Mouse (Mus musculus): ENCODE results near the gene Prss22.

The Prss22 gene

DNA sequence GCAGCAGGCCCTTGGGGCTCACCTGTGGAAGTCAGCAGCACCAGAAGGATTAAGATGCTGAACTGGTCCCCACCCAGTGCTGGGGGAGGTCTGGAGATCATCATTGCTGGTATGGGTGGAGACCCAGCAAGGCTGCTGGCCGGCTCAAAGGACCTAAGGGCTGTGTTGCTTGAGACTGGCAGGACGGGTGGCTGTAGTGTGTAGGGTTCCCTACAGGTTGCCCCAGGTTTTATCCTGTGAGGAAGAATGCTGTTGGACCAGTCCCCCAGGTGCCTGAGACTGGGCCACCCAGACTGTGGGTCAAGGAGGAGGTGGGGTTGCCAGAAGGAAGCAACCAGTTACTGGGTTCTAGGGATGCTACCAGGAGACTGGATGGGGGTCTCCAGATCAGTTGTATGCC lies at the start of gene Prss22:
Gene Prss22 (minus strand): TSS at position 200 of the 400 bp plus-strand sequence.
- DNase-seq: no peak

DNA sequence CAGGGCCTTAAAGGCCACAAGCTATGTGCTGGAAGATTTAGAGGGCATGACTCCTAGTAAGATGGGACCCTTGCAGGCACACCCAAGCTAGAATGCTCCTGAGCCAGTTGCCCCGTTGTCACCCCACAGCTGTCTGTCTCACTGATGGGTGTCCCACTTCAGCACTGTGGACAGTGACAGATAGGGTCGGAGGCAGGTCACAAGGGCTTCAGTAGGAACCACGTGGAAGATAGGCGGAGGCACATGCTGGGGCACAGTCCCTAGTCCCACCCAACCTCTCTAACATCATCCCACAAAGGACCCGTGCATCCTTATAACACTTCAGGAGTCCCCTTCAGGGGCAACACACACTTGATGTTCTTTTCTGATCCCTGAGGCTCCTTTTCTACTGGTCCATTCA lies 48.1 kb upstream of the Prss22 start:
- DNase-seq: no peak

DNA sequence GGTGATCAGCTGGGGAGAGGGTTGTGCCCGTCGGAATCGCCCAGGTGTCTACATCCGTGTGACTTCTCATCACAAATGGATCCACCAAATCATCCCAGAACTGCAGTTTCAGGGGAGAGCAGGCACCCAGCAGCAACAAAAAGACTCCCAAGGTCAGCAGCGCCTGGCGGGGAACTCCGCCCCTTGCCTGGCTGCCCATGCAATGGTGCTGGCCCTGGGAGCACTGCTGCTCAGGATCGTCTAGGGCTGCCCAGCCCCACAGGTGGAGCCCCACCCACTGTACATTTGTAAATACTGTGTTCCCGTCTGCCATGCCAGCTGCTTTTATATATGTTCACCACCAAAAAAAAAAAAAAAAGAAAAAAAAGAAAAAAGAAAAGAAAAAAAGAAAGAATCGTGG lies 47.7 kb upstream of the Prss22 start:
- DNase-seq: no peak

DNA sequence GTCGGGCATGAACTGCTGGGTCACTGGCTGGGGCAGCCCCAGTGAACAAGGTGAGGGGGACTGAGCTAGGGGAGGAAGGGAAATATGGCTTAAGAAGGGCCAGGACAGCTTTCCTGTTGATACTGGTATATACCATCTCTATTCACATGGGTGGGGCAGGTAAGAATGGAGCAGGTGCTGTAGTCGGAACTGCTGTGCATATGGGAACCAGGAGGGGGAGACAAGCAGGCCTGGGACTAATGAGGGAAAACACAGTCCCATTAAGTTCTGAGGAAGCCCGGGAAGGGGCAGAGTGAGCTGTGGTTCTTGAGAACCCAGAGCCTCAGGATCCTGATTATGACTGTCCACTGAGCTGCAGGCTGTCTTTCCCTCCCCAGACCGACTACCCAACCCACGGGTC lies 46.6 kb upstream of the Prss22 start:
- no peak for DNase-seq

DNA sequence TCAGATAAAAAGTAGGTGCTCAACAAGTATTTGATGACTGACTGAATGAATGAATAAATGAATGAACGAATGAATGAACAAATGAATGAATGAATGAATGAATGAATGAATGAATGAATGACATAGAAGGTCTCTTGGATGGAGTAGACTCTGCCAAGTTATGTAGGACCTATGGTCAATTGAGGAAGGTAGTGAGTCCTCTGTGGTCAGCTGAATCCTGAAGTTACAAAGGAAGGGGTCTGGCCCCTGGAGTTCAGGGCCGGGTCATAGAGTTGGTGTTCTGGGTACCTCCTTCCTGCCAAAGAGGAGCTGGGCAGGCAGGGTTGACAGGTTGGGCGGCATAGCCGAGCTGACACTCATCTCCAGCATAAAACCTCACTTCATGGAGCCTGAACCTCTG lies 39.9 kb upstream of the Prss22 start, which contains the start of gene Prss27:
Gene Prss27 (plus strand): TSS at position 301 of the 400 bp plus-strand sequence.
- DNase-seq: no peak

DNA sequence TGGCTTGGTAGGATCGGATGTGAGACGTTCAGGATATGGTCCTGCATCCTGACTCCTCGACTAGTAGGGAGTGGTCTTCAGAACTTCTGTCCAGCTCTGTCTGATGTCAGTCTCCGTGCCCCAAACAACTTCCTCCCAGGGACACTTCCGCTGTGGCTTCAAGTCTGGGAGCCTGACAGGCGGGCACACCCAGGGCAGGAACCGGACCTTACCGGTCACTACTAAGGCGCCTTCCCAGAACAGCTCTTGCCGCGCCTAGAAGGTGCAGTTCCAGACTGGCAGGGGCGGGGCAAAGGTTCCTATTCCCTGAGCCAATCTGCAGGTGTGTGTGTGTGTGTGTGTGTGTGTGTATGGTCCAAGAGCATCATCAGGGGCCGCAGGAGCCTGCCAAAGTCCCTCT lies 39.5 kb upstream of the Prss22 start:
- no peak for DNase-seq

DNA sequence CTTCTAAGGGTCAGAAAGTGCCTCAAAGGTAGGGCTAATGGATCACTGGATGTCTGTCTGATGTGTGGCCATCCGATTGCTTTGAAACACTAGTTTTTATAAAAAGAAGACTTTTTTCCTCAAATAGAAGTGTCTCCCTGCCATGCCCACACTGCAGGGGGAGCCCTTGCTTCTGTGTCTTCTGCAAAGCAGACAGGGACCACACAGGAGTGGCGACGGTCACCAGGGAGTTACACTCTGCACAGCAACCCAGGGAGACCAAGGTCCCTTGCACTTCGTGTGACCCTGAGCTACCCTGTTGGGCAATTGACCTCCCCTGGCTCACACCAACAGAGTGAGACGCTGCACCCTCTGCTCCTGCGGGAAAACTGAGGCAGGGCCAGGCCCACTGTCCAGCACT lies 39.1 kb upstream of the Prss22 start:
- DNase-seq: no peak

DNA sequence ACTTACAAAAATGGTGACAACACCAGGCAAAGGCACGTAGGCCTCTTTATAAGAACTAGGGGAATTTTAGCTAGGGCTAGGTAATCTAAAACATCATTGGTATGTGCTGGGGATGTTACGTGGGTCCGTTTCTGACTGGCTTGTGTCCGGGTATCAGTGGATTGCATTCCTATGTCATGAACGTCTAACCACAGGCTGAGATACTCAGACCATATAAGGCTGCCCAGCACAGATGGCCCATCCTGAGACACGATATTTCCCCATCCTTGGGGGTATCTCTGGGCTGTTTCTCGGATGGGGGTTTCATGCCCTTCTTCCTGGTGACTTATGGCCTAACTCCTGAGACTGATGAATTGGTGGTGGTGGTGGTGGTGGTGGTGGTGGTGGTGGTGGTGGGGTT lies 37.2 kb upstream of the Prss22 start:
- DNase-seq: no peak

DNA sequence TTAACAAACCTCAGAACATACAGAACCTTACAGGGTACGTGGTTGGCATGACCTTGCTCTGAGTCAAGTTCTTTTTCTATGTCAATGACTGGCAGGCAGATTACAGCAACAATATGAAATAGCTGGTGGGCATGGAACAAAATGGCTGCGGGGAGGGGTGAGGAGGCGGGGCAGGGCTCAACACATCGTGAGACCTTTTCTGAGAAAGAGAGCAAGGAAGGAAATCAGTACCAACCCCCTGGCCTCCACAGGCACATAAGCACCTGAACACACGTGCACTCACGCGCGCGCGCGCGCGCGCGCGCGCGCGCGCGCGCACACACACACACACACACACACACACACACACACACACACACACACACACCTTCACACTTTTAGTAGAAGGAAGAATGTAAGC lies 32.7 kb upstream of the Prss22 start:
- no peak for DNase-seq

DNA sequence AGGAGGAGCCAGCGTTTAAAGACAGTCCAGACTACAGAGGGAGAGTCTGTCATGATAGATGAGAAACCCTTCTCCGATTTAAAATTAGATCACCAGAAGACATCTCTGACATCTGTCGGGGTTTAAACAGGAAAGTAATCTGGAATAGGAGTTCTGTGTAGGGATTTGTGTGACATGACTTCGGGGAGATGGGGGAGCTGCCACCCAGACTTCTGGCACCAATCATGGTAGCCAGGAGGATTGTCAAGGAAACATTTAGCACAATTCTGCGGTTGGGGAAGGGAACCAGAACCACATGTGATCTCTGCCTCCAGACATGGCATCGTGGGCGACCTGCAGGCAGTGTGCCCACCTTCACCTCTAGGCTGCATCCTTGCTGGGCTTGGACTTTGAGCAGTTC lies 31.6 kb upstream of the Prss22 start:
- DNase-seq: no peak

DNA sequence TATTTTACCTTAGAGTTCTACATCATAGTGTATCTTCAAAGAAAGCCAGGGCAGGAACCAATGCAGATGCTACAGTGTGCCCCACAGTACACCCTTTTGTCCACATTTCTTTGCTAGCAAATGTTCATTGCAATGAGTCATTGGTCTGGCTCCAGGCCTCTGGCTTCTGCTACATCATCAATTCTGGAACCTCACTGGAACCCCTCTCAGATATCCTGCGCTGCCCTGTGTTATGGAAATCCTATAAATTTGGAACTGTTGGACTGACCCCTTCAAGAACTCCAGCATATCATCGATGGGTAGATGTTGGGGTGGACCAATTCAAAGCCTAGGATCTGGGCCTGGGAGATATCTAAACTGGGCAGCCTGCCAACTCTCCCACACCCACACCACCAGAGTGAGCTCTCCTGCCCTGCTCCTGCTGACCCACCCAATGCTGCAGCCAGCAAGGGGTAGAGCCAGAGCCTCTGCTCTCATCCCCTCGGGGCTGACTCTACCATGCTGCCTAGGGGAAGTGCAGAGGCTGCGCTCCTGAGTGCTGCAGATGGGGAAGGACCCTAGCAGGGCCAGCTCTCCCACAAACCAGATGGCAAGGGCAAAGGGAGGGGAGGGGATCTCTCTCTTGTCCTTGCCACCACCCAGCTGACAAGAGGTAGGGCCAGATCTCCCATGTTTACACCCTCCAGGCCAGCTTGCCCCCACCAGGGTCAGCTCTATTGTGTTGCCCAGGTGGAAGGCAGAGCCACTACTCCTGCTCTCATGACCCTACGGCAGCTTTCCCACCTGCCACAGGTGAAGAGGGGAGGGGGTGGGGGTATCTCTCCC lies 23.7 kb upstream of the Prss22 start:
- DNase-seq: no peak

DNA sequence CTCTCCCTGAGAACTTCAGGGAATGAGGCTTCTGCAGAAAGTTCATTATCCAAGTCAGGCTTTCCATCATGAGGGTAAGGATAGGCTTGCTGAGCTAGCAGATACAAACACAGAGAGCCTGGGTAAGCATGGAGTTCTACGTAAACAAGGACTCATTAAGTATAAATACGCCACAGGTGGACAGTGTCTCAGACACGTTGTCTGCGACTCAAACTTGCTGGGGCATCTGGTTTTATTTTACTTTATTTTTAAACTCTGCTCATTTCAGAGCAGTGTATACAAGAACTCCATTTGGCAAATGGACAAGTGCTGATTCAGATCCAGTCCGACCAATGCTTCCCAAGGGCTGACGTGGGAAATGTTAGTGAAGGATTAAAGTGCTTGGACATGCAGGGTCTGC lies 22.8 kb upstream of the Prss22 start:
- no peak for DNase-seq

DNA sequence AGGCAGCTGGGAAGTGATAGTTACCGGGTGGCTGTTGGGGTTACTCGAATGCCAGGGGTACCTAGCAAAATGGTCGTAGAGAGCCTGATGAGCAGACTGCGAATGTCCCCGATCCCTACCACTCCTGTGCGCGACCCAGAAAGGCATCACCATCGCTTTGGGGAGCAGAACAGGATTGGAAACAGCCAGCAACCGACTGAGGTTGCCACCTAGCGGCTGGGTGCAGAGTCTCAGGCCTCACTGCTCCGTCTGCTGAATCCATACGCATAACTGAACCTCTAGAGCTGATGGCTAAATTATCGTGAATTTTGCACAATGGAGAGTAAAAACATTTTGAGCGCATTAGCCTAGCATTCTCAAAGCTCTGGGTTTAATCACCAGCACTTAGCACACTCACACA lies 17.8 kb upstream of the Prss22 start:
- no peak for DNase-seq

DNA sequence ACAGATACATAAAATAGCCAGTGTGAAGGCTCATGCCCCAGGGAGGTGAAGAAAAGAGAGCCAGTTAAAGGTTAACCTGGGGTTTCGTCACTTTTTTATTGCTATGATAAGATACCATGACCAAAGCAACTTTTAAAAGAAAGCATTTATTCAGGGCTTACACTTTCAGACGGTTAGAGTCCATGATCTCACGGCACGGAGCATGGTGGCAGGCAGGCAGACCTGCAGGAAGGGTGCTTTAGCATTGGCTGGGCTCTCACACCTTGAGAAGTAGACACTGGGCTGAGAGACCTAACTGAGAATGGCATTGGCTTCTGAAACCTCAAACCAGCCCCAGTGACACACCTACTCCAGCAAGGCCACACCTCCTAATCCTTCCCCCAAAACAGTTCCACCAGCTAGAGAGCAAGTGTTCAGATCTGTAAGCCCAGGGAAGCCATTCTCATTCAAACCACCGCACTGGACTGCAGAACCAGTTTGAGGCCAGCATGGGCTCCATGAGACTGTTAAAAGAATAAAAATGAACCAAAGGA lies 16.6 kb upstream of the Prss22 start:
- no peak for DNase-seq

DNA sequence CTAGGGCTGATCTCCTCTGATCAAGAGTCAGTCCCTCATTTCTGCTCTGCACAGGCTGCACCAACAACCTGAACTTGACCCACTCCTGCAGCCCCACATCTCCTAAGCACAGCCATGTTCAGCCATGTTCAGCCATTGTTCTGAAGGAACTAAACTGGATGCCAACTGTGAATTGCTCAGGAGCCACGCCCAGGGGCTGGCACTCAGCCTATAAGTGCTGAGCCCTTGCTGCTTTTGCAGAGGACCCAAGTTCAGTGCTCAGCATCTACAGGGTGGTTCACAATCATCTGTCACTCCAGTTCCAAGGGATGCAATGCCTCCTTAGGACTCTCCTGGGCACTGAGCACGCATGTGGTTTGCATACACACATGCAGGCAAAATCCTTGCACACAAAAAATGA lies 15.0 kb upstream of the Prss22 start:
- DNase-seq: no peak

DNA sequence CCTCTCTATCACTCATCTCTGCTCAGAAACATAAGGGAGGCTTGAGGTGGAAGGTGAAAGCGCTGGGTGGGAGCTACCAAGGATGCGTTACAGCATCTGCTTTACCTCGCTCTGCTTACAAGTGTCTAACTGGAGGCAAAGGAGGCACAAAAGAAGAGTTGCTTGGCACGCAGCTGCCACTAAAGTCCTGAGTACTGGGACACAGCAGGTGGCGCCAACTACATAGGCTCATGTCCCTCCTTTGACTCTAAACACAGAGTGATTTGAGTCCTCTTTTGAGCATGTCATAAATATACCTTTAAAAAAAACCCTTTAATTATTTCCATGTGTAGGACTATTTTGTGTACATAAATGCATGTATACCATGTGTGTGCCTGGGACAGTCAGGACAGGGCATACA lies 11.7 kb upstream of the Prss22 start:
- DNase-seq: no peak

DNA sequence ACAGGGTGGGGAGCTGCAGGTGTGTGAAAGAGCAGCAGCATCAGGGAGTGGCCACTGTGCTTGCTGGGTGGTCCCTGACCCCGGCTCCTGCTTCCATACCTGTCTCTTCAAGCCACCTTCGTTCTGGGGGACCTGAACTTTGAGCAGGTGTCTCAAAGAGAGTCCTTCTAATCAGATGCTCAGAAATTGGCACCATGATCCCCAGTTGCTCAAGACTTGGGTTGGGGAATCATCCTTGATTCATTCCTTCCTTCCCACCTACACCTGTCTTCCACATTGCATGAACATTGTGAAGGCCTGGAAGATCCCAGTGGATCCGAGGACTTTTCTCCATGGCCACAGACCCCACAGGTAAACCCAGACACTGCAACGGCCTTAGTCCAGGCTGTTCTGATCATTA lies 10.2 kb upstream of the Prss22 start:
- DNase-seq: no peak

DNA sequence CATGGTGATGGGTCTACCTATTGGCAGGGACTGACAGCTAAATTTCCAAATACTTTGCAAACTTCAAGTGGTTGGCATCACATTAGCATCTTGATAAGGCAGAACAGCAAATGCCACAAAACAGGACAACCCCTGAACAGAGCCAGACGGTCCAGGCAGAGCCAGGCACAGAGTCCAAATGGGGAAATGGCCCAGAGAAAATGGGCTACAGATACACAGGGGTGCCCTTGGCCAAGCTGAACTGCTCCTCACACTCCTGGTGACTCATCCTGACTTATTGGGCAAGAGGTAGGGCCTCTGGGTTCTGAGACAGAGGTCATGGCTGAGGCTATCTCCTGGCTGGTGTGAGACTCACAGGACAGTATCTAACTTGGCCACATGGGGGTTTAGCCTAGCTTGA lies 9.5 kb upstream of the Prss22 start:
- DNase-seq: no peak

DNA sequence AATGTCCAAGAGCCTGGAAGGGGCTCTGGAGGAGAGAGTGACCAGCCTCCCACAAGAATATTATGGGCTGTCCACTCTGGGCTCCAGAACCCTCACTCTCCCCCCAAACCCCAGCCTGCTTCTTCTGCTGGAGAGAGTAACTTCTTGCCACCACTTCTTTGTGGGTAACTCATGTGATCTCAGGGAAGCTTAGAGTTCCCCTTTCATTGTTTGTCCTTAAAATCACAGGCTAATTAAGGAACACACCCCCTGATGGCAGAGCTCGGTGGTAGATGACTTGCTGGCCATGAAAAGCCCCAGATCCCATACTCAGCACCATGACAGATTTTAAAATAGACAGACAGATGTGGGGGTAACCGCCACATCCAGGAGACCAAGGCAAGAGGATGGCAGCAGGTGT lies 9.0 kb upstream of the Prss22 start:
- no peak for DNase-seq

DNA sequence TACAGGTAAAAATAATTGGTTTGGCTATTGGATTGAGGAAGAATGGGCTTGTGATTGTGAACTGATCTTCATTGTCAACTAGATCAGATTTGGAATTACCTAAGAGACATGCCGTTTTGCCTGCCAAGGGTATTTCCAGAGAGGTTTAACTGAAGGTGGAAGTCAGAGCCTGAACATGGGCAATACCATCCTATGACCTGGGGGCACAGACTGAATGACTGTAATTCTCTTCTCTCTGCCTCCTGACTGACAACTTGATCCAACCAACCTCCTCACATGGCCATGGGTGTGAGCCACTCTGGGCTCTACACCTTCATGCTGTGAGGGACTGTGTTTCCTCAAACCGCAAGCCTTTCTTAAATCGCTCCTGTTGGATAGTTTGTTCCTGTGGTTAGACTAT lies 7.1 kb upstream of the Prss22 start:
- DNase-seq: no peak

DNA sequence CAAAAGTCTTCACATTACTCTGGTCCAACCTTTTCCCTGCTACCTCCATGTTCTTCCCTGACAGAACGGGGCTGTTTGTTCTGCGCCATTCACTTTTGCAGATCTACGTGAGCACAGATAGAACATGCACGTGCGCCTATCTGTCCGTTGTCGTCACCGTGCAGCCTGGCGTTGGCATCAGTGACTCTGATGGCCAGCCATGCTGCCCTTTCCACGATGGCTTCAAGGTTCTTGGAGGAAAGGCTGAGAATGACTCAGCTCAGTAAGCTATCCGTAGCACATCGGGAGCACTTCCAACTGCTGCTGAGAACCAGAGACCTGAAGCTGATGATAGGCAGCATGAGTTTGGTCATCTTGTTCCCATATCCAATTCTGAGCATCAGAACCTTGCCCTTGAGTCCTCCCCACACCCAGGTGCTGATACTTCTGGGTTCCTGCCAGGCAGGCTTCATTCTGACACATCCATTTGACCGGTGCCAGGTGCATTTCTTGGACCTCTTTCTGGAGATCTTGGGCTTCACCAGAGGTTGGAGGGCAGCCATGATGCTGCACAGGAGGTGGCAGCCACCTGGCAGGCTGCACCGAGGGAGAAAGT lies 6.3 kb upstream of the Prss22 start:
- DNase-seq: peak; percentile 53

DNA sequence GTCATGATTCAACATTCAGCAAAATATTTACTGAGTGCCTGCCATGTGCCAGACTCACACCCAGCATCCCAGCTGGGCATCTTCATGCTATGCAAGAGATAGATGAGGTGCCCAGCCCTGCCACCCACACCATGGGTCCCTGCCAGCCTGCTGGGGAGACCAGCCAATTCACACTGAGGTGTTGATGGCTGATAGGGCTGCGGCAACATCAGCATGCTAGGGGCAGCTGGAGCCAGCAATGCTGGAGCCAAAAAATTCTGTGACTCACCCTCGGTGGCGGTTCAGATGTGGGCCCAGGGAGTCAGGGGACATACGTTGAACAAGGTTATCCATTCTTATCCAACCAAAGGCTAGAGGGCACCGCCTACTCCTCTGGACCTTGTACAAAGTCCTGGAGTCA lies 2.5 kb upstream of the Prss22 start:
- no peak for DNase-seq

DNA sequence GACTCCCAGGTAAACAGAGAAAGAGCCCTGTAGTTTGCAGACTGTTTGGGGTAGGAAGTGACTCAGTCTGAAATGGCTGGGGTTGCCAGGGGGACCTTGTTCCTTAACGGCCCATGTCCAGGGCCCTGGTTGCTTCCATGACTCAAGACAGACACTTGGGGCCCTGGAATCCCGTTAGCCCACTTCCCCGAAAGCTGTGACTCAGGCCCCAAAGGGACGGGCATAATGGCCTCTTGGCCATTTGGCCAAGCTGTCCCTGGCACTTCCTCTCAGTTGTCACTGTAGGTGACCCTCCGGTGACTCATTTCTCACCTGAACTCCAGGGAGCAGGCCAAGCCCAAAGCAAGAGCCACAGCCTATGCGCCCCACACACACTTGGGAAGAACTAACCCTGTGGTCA lies 483 bp upstream of the Prss22 start:
- no peak for DNase-seq

DNA sequence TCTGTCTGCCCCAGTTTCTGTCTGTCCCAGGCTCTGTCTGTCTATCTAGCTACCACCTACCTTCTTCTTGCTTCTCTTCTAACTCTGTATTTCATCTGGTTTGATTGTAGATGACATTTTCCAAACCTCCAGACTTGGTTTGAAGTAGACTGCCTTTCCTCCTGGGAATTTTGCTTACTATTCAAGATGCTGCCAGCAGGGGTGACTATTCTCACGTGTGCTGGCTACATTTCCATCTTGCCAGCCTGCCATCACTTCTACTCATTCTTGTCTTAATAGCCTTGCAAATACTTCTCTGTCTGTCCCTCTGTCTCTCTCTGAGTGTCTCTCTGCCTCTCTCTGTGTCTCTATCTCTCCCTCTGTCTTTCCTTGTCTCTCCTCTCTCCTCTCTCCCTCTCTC lies 2.5 kb downstream of the Prss22 start:
- DNase-seq: no peak

DNA sequence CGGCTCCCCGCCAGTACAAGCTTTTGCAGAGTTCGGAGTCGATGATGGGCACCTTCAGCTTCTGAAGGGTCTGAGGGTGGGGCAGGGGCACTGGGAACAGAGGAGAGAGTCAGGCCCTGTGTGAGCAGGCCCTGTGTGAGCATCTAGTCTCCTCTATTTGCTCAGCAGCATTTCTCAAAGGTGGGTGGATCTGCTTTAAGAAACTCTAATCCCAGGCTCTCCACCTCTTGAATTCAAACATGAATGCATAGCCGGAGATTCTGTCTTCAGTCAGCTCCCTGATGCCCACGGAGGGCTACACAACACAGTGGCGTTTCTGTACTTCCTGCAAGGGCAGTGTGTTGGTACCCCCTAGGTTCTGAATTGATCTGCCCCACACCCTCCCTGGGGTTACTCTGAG lies 3.2 kb downstream of the Prss22 start:
- no peak for DNase-seq
